Mouse (Mus musculus) megakaryocyte, embryonic 14.5 days (primary cell): ENCODE data around the gene Trim69. TPM values are rescaled to one million over a fixed set of nuclear protein-coding genes. Genes with fewer than 3 reads are reported as not detected.

Experiments used
- H3K27me3 ChIP-seq: replicated peaks from 2 replicates; pipeline ENCODE3; 2012; ENCODE audit warnings: inconsistent platforms
- H3K36me3 ChIP-seq: replicated peaks from 2 replicates; pipeline ENCODE3; 2012; ENCODE audit warnings: low read length, inconsistent platforms, mixed read lengths
- H3K4me1 ChIP-seq: 2 replicates; pipeline ENCODE4 v1.6.1; 2012; ENCODE audit warnings: inconsistent platforms
- H3K4me3 ChIP-seq: replicated peaks from 2 replicates; pipeline ENCODE3; 2012; ENCODE audit warnings: moderate library complexity, mild to moderate bottlenecking, inconsistent platforms
- H3K9me3 ChIP-seq: 2 replicates; pipeline ENCODE4 v1.6.1; 2012; ENCODE audit warnings: inconsistent platforms
- FLI1 ChIP-seq: IDR thresholded peaks from 2 replicates; pipeline ENCODE4 v1.6.1; 2012; ENCODE audit warnings: low read length, inconsistent platforms, mixed read lengths
- GATA1 ChIP-seq: IDR thresholded peaks from 3 replicates; pipeline ENCODE4 v1.6.1; 2012; ENCODE audit warnings: mixed read lengths, low read length, inconsistent platforms, borderline replicate concordance
- polyA plus RNA-seq: library from polyadenylated mRNA; stranded (reverse); fragments of >175 nt; gene quantifications from 2 replicates; pipeline ENCODE4 v1.2.3, GENCODE M21; 2012; ENCODE audit warnings: low replicate concordance; ENCODE audit not compliant: insufficient read depth

The Trim69 gene
- polyA plus RNA-seq, 1 experiment: not detected

DNA sequence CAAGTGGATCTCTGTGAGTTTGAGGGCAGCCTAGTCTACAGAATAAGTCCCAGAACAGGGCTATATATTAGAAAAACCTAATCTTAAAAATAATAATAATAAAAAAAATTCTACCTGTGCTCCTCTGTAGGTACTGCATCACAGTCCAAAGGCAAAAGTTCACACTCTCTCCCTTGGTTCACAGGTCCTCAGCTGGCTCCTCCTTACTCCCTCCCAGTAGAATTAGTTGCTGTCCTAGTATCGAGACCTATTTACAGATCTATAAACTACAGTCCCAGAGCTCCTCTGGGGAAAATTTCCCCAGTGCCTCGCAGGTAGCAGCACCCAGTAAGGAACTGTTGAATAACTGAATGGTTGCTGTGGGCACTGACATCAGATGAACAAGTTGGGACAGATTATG is 19.7 kb upstream of the Trim69 start:
- Histone ChIP-seq H3K27me3 (no peaks in the 10 kb centered on the region), H3K36me3 (no peaks in the 10 kb centered on the region), H3K9me3 (peaks cover 5% of the 10 kb centered on the region), H3K4me1 (peaks cover 16% of the 10 kb centered on the region), H3K4me3 (no peak overlapping the region)
- TF ChIP-seq GATA1 (no peak), FLI1 (no peak)

DNA sequence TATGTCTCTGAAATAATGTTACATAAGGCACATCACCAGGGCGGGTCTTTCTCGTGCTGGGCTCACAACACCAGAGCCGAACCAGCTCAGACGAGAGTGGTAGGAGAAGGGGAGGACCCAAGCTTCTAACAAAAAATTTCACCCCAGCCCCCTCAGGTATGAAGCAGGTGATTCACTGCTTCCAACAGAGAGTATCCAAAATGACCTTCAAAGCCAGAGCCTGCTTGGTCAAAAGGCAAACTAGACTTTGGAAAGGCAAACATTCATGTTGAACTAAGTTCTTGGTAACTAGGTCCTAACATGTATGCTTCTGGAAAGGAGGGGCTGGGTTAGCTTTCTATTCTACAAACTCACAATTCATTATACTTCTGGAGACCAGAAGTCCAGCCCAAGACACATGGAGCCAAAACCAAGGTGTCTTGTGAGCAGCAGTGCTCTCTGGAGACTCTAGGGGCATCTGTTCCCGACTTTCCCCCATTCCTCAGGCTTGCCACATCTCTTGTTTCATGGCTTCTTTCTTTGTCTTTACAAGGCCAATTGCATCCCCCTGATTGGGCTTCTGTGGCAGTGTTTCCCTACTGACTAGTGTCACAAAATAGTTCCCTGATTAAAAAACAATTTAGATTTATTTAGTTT is 19.1 kb upstream of the Trim69 start:
- Histone ChIP-seq H3K4me1 (peaks cover 18% of the 10 kb centered on the region), H3K4me3 (no peak overlapping the region)
- TF ChIP-seq GATA1: no peak

DNA sequence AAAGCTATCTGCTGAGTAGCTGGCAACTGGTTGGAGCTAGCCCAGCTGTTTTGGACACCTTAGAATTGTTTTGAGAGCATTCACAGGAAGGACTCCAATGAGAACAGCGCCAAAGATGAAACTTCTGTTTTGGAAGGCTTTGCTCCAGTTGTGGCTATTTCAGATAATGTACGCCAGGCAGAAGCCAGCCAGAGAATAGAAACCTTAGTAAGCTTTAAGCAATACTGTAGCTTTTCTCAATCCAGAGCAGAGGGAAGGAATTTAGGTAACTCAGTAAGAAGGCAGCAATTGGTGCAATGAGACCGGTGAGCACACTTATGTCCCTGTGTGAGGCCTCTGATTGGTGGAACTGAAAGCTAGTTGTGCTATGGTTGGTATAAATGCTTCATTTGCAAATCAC is 17.4 kb upstream of the Trim69 start:
- Histone ChIP-seq H3K9me3 (no peaks in the 10 kb centered on the region), H3K4me3 (no peak overlapping the region), H3K36me3 (no peaks in the 10 kb centered on the region), H3K4me1 (peaks cover 17% of the 10 kb centered on the region), H3K27me3 (no peaks in the 10 kb centered on the region)
- TF ChIP-seq FLI1 (no peak), GATA1 (no peak)

More for the DNA sequence above, 19.1 kb upstream of the Trim69 start:
- peaks cover 3% of the 10 kb centered on the region for H3K9me3 ChIP-seq
- no peaks in the 10 kb centered on the region for H3K27me3 ChIP-seq
- H3K36me3 ChIP-seq: no peaks in the 10 kb centered on the region

DNA sequence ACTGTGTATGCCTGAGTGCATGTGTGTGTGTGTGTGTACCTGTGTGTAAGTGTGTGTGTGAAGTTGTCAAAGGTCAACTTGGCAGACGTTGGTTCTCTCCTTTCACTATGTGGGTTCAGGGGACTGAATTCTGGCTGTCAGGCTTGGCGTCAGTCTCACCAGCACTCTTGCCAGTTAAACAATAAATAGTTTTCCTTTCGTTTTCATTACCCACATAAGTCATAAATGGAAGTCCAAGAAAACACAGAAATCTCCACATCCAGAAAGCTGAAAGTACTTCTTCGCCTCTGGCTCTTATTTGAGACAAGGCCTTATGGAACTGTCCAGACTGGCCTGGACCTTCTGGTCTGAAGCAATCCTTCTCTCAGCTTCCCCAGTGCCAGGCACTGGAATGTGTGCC is 14.7 kb upstream of the Trim69 start:
- Histone ChIP-seq H3K9me3 (no peaks in the 10 kb centered on the region), H3K4me3 (no peak overlapping the region)

DNA sequence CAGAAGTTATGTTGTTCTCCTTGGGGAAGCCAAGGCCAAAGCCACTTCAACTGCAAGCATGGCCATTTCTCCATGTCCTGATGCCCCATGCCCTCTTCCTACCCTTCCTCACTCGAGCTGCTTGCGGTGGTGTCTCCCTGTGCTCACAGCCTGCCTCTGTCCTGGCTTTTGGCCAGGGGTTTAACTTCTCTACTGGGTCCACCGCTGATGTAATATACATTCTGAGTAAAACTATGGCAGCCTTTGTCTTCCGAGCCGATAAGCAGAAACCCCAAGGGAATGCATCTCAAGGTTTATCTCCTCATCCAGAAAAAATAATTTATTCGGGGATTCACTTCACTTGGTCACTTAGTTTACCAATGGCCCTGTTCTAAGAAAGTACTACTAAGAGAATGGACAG is 13.8 kb upstream of the Trim69 start:
- Histone ChIP-seq H3K4me3 (peak overlapping the region; percentile 95), H3K9me3 (no peaks in the 10 kb centered on the region), H3K4me1 (peaks cover 44% of the 10 kb centered on the region), H3K27me3 (no peaks in the 10 kb centered on the region), H3K36me3 (peaks cover 20% of the 10 kb centered on the region)
- TF ChIP-seq GATA1 (no peak), FLI1 (no peak)

More for the DNA sequence above, 14.7 kb upstream of the Trim69 start:
- Histone ChIP-seq H3K4me1 (peaks cover 35% of the 10 kb centered on the region), H3K36me3 (peaks cover 11% of the 10 kb centered on the region), H3K27me3 (no peaks in the 10 kb centered on the region)
- TF ChIP-seq FLI1 (no peak), GATA1 (no peak)

DNA sequence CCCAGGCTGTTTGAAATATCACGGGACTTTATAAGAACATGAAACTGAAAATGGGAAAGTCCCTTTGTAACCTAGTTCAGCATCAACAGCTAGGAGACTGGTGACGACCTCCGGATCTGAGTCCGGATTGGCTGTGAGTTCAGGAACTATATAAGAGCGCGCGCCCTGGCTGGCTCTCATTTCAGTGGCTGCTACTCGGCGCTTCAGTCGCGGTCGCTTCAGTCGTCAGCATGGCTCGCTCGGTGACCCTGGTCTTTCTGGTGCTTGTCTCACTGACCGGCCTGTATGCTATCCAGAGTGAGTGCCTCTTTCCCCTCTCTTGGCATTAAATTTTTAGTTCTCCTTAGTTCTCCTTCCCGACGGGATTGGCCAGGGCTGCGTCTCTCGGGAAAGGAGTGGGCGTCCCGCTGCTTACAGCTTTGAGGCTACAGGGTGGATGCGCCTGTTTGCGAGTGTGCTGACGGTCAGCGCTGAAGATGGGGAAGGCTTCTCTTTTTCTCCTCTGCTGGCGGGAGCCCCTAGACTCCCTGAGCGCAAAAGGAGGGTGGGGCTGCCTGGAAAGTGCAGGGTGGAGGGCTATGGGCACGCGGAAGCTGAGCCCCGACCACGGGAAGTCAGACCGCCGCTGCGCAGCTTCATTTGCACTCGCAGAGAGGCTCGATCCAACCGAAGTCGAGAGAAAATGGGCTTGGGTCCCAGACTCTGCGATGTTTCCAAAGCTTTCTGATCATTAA is 12.8 kb upstream of the Trim69 start, which contains the start of gene B2m:
TSS of gene B2m (plus strand) at position 179 of the 734 bp plus-strand sequence.
- peak within 1 kb of the TSS; percentile 95 for H3K4me3 ChIP-seq
- peaks cover 51% of the 10 kb centered on the region for H3K4me1 ChIP-seq
- H3K36me3 ChIP-seq: peaks cover 30% of the 10 kb centered on the region
- H3K27me3 ChIP-seq: no peaks in the 10 kb centered on the region
- no peak for TF ChIP-seq FLI1
- TF ChIP-seq GATA1: no peak
- H3K9me3 ChIP-seq: no peaks in the 10 kb centered on the region

DNA sequence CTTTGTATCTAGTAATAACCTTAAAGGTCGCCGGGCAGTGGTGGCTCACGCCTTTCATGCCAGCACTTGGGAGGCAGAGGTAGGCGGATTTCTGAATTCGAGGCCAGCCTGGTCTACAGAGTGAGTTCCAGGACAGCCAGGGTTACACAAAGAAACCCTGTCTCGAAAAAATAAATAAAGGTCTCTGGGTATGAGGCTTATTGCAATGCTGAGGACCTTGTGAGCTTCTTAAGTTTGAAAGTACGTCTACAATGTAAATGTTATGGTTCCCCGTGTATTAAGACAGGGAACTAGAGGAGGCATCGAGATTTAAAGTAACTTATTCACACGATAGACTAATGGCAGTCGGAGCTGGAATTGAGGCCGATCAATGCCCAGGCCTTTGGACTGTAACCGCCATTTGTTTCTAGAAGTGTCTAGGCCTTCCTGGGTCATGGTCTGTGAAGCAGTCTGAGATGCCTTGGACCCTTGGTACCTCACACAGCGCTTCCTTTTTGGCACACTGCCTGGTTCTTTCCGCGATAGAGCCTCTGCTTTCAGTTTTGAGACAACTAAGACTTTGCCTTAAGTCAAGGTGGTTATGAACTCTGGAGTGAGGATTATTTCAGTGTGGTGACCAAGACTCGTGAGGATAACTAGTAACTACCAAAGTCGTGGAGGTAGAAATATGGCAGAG is 12.1 kb upstream of the Trim69 start:
- TF ChIP-seq FLI1 (no peak), GATA1 (no peak)
- peak overlapping the region; percentile 95 for H3K4me3 ChIP-seq
- H3K9me3 ChIP-seq: no peaks in the 10 kb centered on the region
- H3K4me1 ChIP-seq: peaks cover 55% of the 10 kb centered on the region
- H3K36me3 ChIP-seq: peaks cover 37% of the 10 kb centered on the region
- no peaks in the 10 kb centered on the region for H3K27me3 ChIP-seq

DNA sequence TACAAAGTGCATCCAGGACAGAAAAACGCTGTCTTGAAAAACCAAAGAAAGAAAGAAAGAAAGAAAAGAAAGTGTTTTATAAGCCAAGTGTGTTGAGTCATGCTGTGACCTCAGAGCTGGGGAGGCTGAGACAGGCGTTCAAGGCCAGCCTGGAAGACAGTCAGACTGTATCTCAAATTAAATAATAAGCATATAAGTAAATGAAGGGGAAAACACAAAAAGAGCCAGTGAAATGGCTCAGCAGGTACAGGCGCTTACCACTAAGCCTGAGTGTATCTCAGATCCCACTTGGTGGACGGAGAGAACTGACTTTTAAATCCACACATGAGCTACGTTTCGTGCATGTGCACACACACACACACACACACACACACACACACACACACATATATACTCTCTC is 11.2 kb upstream of the Trim69 start:
- Histone ChIP-seq H3K4me1 (peaks cover 56% of the 10 kb centered on the region), H3K36me3 (peaks cover 44% of the 10 kb centered on the region), H3K4me3 (peak overlapping the region; percentile 95), H3K27me3 (no peaks in the 10 kb centered on the region), H3K9me3 (no peaks in the 10 kb centered on the region)
- TF ChIP-seq GATA1: no peak
- no peak for TF ChIP-seq FLI1

DNA sequence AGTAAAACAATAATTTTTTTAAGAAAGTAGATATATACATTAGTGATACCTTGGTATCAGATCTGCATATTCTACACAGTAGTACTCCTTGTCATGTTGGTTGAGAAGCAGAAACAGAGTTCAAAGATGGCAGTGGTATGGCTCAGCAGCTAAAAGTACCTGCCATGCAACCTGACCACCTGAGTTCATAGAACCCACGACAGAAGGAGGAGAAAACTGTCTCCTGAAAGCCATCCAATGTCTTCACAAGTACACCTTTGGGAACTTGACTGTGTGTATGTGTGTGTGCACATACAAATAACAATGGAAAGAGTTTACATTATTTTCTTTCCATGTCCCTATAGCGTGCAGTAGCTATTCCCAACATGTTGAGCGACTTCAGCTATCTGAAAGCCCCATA is 10.8 kb upstream of the Trim69 start:
- peak overlapping the region; percentile 95 for H3K4me3 ChIP-seq
- no peaks in the 10 kb centered on the region for H3K9me3 ChIP-seq
- no peaks in the 10 kb centered on the region for H3K27me3 ChIP-seq
- H3K36me3 ChIP-seq: peaks cover 48% of the 10 kb centered on the region
- TF ChIP-seq GATA1 (no peak), FLI1 (no peak)
- H3K4me1 ChIP-seq: peaks cover 56% of the 10 kb centered on the region

DNA sequence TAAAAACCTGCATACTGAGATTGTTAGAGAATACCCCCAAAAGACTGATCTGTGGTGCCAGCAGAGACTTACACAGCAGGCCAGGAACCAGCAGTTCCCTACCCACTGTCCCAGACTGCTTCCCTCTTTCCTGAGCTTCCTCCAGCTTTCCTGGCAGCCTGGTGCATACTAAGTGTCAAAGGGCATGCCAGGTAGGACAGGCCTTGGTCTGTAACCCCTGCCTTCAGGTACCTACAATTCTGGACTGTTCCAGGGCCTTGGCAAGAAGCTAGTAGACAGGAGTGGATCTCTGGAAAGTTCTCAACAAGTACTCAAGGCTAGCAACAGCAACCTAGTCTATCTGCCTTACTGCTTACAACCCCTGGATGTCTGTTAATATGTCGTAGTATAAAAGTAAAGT is 9.3 kb upstream of the Trim69 start:
- H3K27me3 ChIP-seq: no peaks in the 10 kb centered on the region
- peaks cover 64% of the 10 kb centered on the region for H3K4me1 ChIP-seq
- H3K4me3 ChIP-seq: peak overlapping the region; percentile 57
- no peaks in the 10 kb centered on the region for H3K9me3 ChIP-seq
- H3K36me3 ChIP-seq: peaks cover 61% of the 10 kb centered on the region
- TF ChIP-seq FLI1 (no peak), GATA1 (no peak)
